Mouse (Mus musculus) liver, postnatal 0 days (tissue): ENCODE measurements at regions not wholly inside any gene's neighbourhood (a gene's known extent, or its start where the extent isn't known, plus 50 kb on each side); places are given as distances from the start of the nearest gene placed in this dataset.

Source experiments
- ATAC-seq: fragments of 200-750 bp; cut with Nextera tagmentation; 2 replicates; pipeline ENCODE4 v1.8.0; 2017; ENCODE audit warnings: mild to moderate bottlenecking, moderate library complexity
- DNase-seq: peaks from one replicate; pipeline ENCODE4 v3.0.0-alpha.2; 2016
- H3K27ac ChIP-seq: fragments of 300-500 bp; sonication (generic); 2 replicates; pipeline ENCODE4 v1.5.1; 2014; ENCODE audit warnings: antibody characterized with exemption, moderate library complexity, mild to moderate bottlenecking, low read depth
- H3K27me3 ChIP-seq: fragments of 300-500 bp; sonication (generic); 2 replicates; pipeline ENCODE4 v1.6.1; 2014; ENCODE audit warnings: low read length, control low read depth, mixed read lengths; ENCODE audit not compliant: insufficient read depth
- H3K36me3 ChIP-seq: fragments of 300-500 bp; sonication (generic); replicated peaks from 2 replicates; pipeline ENCODE4 v1.6.1; 2014; ENCODE audit warnings: mild to moderate bottlenecking, control low read depth, low read length, moderate library complexity, mixed read lengths; ENCODE audit not compliant: insufficient read depth
- H3K4me1 ChIP-seq: fragments of 300-500 bp; sonication (generic); 2 replicates; pipeline ENCODE4 v1.6.1; 2014; ENCODE audit warnings: antibody characterized with exemption, mild to moderate bottlenecking, control low read depth; ENCODE audit not compliant: insufficient read depth
- H3K4me2 ChIP-seq: fragments of 300-500 bp; sonication (generic); 2 replicates; pipeline ENCODE4 v1.6.1; 2014; ENCODE audit warnings: low read depth, mild to moderate bottlenecking, low read length, moderate library complexity, mixed read lengths
- H3K4me3 ChIP-seq: fragments of 300-500 bp; sonication (generic); 2 replicates; pipeline ENCODE4 v1.5.1; 2014; ENCODE audit warnings: low read depth, low read length
- H3K9ac ChIP-seq: fragments of 300-500 bp; sonication (generic); replicated peaks from 2 replicates; pipeline ENCODE4 v1.6.1; 2014; ENCODE audit warnings: mild to moderate bottlenecking, moderate library complexity
- H3K9me3 ChIP-seq: fragments of 300-500 bp; sonication (generic); 2 replicates; pipeline ENCODE4 v1.6.1; 2016; ENCODE audit warnings: mild to moderate bottlenecking, control low read depth, low read length, mixed read lengths
- CTCF ChIP-seq: sonication (generic); IDR thresholded peaks from 2 replicates; pipeline ENCODE4 v1.5.1; 2016; ENCODE audit warnings: antibody characterized with exemption, low read depth
- EP300 ChIP-seq: IDR thresholded peaks from 2 replicates; pipeline ENCODE4 v1.6.1; 2016; ENCODE audit warnings: antibody characterized with exemption, low read depth, mild to moderate bottlenecking
- WGBS: fragments of 180-500 bp; shearing (Covaris S2); extraction: QIAGEN DNeasy Blood & Tissue Kit; methylation state at CpG from one replicate; pipeline ENCODE4 v1.1.7; 2014; ENCODE audit not compliant: insufficient replicate concordance; 5-methylcytosine and 5-hydroxymethylcytosine counted together

DNA sequence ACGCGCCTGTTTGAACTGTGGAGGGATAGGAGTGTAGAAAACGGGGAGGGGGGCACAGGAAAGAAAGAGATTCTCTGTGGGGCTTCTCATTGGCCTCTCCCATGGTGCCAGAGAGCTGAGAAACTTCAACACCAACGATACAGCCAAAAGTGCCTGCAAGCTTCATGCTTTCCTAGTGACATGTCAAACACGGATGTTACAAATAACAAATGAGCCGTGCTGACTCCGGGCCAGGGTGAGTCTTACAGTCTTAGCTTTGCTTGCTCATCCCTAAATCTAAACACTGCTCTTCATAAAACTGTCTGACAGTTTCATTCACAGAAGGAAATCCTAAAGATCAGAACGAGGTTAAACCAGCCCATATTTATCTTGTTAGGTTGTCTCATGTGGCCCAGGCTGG, 68.3 kb downstream of the Adm start:
- no peak for DNase-seq
- H3K9ac ChIP-seq = no peak overlapping the region

DNA sequence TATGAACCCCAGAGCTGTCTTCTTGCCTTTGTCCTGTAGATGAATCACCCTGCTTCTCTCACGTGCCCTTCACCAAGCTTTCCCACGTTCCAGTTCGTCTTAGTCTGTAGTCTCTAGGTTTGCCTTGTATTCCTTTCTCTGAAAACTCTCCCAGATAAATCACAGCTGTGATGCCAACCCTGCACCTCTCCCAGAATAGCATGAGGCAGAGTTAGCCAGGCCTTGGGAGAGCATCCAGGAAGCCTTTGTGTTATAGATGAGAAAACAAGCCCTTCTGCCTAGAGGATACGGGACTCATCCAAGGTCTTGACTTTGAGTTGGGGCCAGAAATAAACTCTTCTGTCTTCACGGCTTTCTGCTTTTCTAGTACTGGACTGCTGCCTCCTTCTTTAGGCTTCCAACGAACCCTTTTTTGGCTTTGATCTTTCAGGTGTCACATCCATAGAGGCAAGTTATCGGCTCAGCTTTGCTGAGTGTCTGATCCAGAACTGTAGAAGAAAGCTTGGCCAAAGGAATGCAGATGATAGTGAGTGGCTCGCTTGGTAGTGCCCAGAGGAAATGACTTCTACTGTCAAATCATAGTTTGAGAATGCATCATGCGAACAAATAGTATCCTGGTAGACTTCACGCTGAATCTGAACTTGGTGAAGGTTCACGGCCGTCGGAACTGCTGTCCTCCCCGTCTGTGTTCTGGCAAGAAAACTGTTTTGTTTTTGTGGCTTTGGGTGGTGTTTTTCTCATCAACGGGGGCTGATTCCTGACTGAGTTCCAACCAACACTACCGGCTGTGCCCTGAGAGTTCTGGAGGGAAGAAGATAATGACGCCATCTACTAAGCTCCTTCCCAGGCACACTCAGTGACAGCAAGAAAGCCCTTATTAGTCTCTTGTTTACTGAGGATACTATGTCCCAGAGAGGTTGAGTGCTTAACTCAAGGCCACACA, 69.5 kb upstream of the Ampd3 start:
- Histone ChIP-seq H3K4me2 (no peak overlapping the region), H3K9ac (no peak overlapping the region), H3K27me3 (no peaks in the 10 kb centered on the region), H3K4me1 (no peaks in the 10 kb centered on the region), H3K9me3 (no peaks in the 10 kb centered on the region), H3K36me3 (no peaks in the 10 kb centered on the region), H3K4me3 (no peak overlapping the region), H3K27ac (no peak overlapping the region)
- DNase-seq (no peak), ATAC-seq (no peak)
- WGBS = 70% methylated on average over 17 of the region's 17 CpGs
- TF ChIP-seq CTCF (no peak), EP300 (no peak)

More for the DNA sequence above, 68.3 kb downstream of the Adm start:
- H3K9me3 ChIP-seq = no peaks in the 10 kb centered on the region
- no peaks in the 10 kb centered on the region for H3K36me3 ChIP-seq
- no peak for ATAC-seq
- WGBS = 73% methylated on average over 8 of the region's 8 CpGs
- H3K27ac ChIP-seq = no peak overlapping the region
- no peak overlapping the region for H3K4me3 ChIP-seq
- H3K27me3 ChIP-seq = no peaks in the 10 kb centered on the region
- no peak overlapping the region for H3K4me2 ChIP-seq
- TF ChIP-seq EP300 = no peak
- TF ChIP-seq CTCF = no peak
- H3K4me1 ChIP-seq = no peaks in the 10 kb centered on the region

DNA sequence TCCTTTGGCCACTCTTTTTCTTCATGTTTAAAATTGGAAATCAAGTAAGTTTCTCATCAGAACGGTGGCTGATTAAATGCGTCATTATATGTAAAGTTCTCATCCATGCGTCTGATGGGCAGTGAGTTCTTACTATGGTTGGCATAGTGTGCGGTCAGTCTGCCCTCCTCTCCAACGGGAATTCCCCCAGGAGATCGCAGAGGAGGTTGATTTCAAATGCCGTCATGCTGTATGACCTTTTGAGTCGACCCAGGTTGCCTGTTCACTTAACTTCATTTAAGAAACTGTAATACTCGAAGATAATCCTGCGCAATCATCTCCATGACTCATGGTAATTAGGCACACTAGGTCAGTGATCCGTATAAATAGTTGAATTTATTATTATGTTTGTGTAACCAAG, 68.4 kb upstream of the Ampd3 start:
- DNase-seq = no peak
- Histone ChIP-seq H3K36me3 (no peaks in the 10 kb centered on the region), H3K4me2 (no peak overlapping the region), H3K27ac (no peak overlapping the region), H3K27me3 (no peaks in the 10 kb centered on the region), H3K9ac (no peak overlapping the region), H3K9me3 (no peaks in the 10 kb centered on the region), H3K4me1 (no peaks in the 10 kb centered on the region), H3K4me3 (no peak overlapping the region)
- TF ChIP-seq CTCF (no peak), EP300 (no peak)
- no peak for ATAC-seq
- WGBS = 77% methylated on average over 11 of the region's 11 CpGs

DNA sequence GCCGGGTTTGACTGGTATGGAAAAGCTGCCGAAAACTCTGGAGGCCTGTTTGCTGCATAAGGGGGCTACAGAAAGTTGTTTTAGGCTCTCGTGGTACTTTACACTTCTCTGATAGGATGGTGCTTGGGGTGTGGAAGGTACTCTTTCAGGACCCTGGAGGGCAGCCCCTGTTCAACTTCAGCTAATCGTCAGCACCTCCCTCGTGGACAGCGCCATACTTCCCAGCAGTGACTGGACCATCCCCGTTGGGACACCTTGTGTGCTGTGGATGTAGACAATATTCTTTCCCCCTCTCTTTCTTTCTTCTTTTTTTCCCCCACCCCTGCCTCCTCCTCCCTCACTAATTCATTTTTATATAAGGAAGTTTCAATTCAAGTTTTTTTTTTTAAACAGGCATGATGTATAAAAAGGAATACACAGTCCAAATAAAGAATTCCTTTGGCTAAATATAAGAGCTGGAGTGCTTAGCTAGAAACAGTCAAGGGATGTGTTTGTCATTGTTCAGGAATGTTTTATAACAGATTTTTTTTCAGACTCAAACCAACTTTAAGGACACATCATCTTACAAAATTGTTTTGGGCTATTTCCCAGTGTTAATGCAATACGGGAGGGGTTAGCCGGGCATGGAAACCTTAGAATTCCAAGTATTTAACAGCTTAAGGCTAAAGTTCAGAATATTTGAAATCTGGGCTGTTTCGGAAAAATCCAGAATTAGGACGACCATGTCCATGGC, 66.2 kb upstream of the Ampd3 start:
- no peaks in the 10 kb centered on the region for H3K4me1 ChIP-seq
- DNase-seq (peak; percentile 38), ATAC-seq (no peak)
- no peaks in the 10 kb centered on the region for H3K9me3 ChIP-seq
- TF ChIP-seq CTCF (no peak), EP300 (no peak)
- H3K4me2 ChIP-seq = no peak overlapping the region
- no peak overlapping the region for H3K4me3 ChIP-seq
- H3K9ac ChIP-seq = no peak overlapping the region
- H3K27me3 ChIP-seq = no peaks in the 10 kb centered on the region
- no peaks in the 10 kb centered on the region for H3K36me3 ChIP-seq
- 48% methylated on average over 11 of the region's 11 CpGs for WGBS
- no peak overlapping the region for H3K27ac ChIP-seq

DNA sequence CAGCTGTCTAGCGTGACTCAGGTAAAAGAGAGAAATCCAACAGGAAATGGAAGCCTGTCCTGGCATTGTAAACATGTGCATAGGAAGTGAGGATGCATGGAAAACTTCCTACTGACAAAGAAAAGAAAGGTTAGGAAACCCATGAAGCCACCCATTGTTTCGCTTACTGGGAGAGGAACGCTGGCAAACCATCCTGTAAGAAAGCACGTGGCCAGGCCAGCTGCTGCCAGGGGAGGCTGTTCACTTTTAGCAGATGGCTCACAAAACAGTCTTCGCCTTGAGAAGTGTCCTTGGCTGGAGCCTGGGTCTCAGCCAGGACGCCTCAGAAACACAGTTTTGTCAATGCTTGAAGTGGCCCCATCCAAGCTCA, 65.6 kb upstream of the Ampd3 start:
- Histone ChIP-seq H3K4me3 (no peak overlapping the region), H3K9me3 (no peaks in the 10 kb centered on the region), H3K4me1 (no peaks in the 10 kb centered on the region), H3K27ac (no peak overlapping the region), H3K27me3 (no peaks in the 10 kb centered on the region), H3K4me2 (no peak overlapping the region), H3K9ac (no peak overlapping the region), H3K36me3 (no peaks in the 10 kb centered on the region)
- DNase-seq (no peak), ATAC-seq (no peak)
- WGBS = 48% methylated on average over 6 of the region's 6 CpGs
- TF ChIP-seq EP300 = no peak
- no peak for TF ChIP-seq CTCF

DNA sequence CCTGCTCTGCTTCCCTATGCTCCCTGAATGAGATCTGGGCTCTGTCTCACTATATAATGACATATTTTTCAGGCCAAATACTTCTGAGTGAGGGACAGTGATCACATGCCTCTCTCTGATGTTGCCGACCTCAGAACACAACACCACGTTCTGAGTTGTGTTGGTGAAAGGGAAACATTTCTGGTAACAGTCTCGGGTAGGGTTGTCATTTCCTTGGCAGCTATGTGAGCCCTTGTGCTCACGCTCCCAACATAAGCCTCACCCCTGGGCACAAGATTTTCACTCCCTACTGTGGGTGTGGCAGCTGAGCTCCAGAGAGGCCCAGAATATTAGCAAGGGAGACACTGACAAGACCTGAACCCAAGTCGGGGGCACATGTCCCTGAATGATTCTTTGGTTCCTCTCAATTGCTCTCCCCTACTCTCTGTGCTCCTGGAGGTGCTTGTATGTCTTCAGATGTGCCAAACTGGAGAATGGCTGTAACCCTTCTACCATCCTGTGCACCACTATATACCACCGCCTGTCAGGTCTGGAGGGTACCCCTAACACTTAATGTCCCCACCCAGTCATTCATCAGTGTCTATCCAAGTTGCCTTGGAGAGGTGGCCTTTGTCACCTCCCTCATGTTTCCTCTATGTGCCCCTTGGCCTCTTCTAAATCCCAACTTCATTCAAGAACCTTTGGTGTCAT, 62.5 kb upstream of the Ampd3 start:
- no peak for ATAC-seq
- Histone ChIP-seq H3K9ac (no peak overlapping the region), H3K27ac (no peak overlapping the region), H3K4me2 (no peak overlapping the region), H3K4me1 (no peaks in the 10 kb centered on the region), H3K27me3 (no peaks in the 10 kb centered on the region), H3K36me3 (no peaks in the 10 kb centered on the region), H3K4me3 (no peak overlapping the region), H3K9me3 (no peaks in the 10 kb centered on the region)
- TF ChIP-seq CTCF (no peak), EP300 (no peak)
- DNase-seq = no peak
- 70% methylated on average over 6 of the region's 6 CpGs for WGBS
